Mouse (Mus musculus) gonadal fat pad, adult 2 months (tissue): ENCODE results near the gene Xxylt1. TPM values are rescaled to one million over a fixed set of nuclear protein-coding genes. Genes with fewer than 3 reads are reported as not detected.

Experiments
- DNase-seq: peaks from one replicate; pipeline ENCODE4 v3.0.0-alpha.2; 2012; ENCODE audit warnings: low read depth
- polyA plus RNA-seq: library from polyadenylated mRNA; depleted of rRNA; stranded (reverse); fragments of >200 nt; gene quantifications from 2 replicates; pipeline ENCODE4 v1.2.3, GENCODE M21; 2012

Xxylt1 gene
- polyA plus RNA-seq, 1 experiment: 24.1 TPM

- DNase-seq: no peak
Observed at GRCm38 (mm10) chr16:30988225-30988624, 93.0 kb downstream of the Xxylt1 start.

GRCm38 (mm10) chr16:30987684-30988083 is 93.5 kb downstream of the Xxylt1 start:
- DNase-seq: no peak

GRCm38 (mm10) chr16:30984826-30985545 is 96.2 kb downstream of the Xxylt1 start:
- no peak for DNase-seq

- no peak for DNase-seq
Observed at GRCm38 (mm10) chr16:30984101-30984500, 97.1 kb downstream of the Xxylt1 start.

- no peak for DNase-seq
Observed at GRCm38 (mm10) chr16:30983699-30984098, 97.5 kb downstream of the Xxylt1 start.

- no peak for DNase-seq
Observed at GRCm38 (mm10) chr16:30983281-30983680, 98.0 kb downstream of the Xxylt1 start.

GRCm38 (mm10) chr16:30981345-30981744 is 99.9 kb downstream of the Xxylt1 start:
- peak; percentile 14 for DNase-seq

- DNase-seq: no peak
Observed at GRCm38 (mm10) chr16:30979905-30980304, 101.3 kb downstream of the Xxylt1 start.

- DNase-seq: no peak
Observed at GRCm38 (mm10) chr16:30977728-30978127, 103.5 kb downstream of the Xxylt1 start.

GRCm38 (mm10) chr16:30977186-30977585 is 104.0 kb downstream of the Xxylt1 start:
- peak; percentile 49 for DNase-seq

- DNase-seq: no peak
Observed at GRCm38 (mm10) chr16:30974549-30974948, 106.7 kb downstream of the Xxylt1 start.

- no peak for DNase-seq
Observed at GRCm38 (mm10) chr16:30973416-30973815, 107.8 kb downstream of the Xxylt1 start.

GRCm38 (mm10) chr16:30971950-30972541 is 109.2 kb downstream of the Xxylt1 start:
- DNase-seq: no peak

- no peak for DNase-seq
Observed at GRCm38 (mm10) chr16:30969266-30970064, 111.8 kb downstream of the Xxylt1 start.

- DNase-seq: no peak
Observed at GRCm38 (mm10) chr16:30968402-30969151, 112.7 kb downstream of the Xxylt1 start.

GRCm38 (mm10) chr16:30966684-30967083 is 114.5 kb downstream of the Xxylt1 start:
- DNase-seq: no peak

- DNase-seq: no peak
Observed at GRCm38 (mm10) chr16:30964891-30965290, 116.3 kb downstream of the Xxylt1 start.

- no peak for DNase-seq
Observed at GRCm38 (mm10) chr16:30964411-30964810, 116.8 kb downstream of the Xxylt1 start.

- DNase-seq: no peak
Observed at GRCm38 (mm10) chr16:30962515-30962914, 118.7 kb downstream of the Xxylt1 start.

- no peak for DNase-seq
Observed at GRCm38 (mm10) chr16:30961176-30961575, 120.1 kb downstream of the Xxylt1 start.

- no peak for DNase-seq
Observed at GRCm38 (mm10) chr16:30960266-30960665, 121.0 kb downstream of the Xxylt1 start.

GRCm38 (mm10) chr16:30959692-30960091 is 121.5 kb downstream of the Xxylt1 start:
- DNase-seq: no peak
